Mouse (Mus musculus) limb, embryonic 11.5 days (tissue): ENCODE data around the gene Iqschfp. TPM values are rescaled to one million over a fixed set of nuclear protein-coding genes. Genes with fewer than 3 reads are reported as not detected.

ENCODE experiments used
- ATAC-seq: fragments of 200-750 bp; cut with Nextera tagmentation; 2 replicates; pipeline ENCODE4 v1.8.0; 2017; ENCODE audit warnings: low read depth; ENCODE audit not compliant: insufficient number of reproducible peaks, low FRiP score, low TSS enrichment
- DNase-seq: peaks from one replicate; pipeline ENCODE4 v3.0.0-alpha.2; 2015; ENCODE audit warnings: low spot score
- H3K27ac ChIP-seq: fragments of 300-500 bp; sonication (generic); replicated peaks from 2 replicates; pipeline ENCODE4 v1.5.1; 2014; ENCODE audit warnings: low read depth, mild to moderate bottlenecking, low read length
- H3K27me3 ChIP-seq: fragments of 300-500 bp; sonication (generic); 2 replicates; pipeline ENCODE4 v1.6.1; 2014; ENCODE audit warnings: mild to moderate bottlenecking, low read length, mixed read lengths; ENCODE audit not compliant: control insufficient read depth, insufficient read depth
- H3K36me3 ChIP-seq: fragments of 300-500 bp; sonication (generic); 2 replicates; pipeline ENCODE4 v1.6.1; 2014; ENCODE audit warnings: mild to moderate bottlenecking, low read length, moderate library complexity, mixed read lengths; ENCODE audit not compliant: control insufficient read depth, insufficient read depth
- H3K4me1 ChIP-seq: fragments of 300-500 bp; sonication (generic); 2 replicates; pipeline ENCODE4 v1.6.1; 2014; ENCODE audit warnings: low read length, mixed read lengths; ENCODE audit not compliant: control insufficient read depth, insufficient read depth
- H3K4me2 ChIP-seq: fragments of 300-500 bp; sonication (generic); 2 replicates; pipeline ENCODE4 v1.6.1; 2014; ENCODE audit warnings: low read depth, mild to moderate bottlenecking, moderate library complexity; ENCODE audit not compliant: severe bottlenecking
- H3K4me3 ChIP-seq: fragments of 300-500 bp; sonication (generic); 2 replicates; pipeline ENCODE4 v1.5.1; 2014; ENCODE audit warnings: low read depth, low read length
- H3K9ac ChIP-seq: fragments of 300-500 bp; sonication (generic); 2 replicates; pipeline ENCODE4 v1.6.1; 2014; ENCODE audit warnings: mild to moderate bottlenecking, low read length
- H3K9me3 ChIP-seq: fragments of 300-500 bp; sonication (generic); 2 replicates; pipeline ENCODE4 v1.6.1; 2016; ENCODE audit warnings: low read length; ENCODE audit not compliant: control insufficient read depth
- WGBS: fragments of 180-500 bp; shearing (Covaris S2); extraction: QIAGEN DNeasy Blood & Tissue Kit; methylation state at CpG from one replicate; pipeline ENCODE4 v1.1.7; 2014; 5-methylcytosine and 5-hydroxymethylcytosine counted together
- polyA plus RNA-seq: library from polyadenylated mRNA; unstranded; fragments of >200 nt; fragmentation: Nextera tagmentation; extraction: Ambion mirVana; gene quantifications from 2 replicates; pipeline ENCODE4 v1.2.1, GENCODE M21; 2014

Iqschfp gene
- polyA plus RNA-seq, 1 experiment from 2014 or later = 0.56 TPM

DNA sequence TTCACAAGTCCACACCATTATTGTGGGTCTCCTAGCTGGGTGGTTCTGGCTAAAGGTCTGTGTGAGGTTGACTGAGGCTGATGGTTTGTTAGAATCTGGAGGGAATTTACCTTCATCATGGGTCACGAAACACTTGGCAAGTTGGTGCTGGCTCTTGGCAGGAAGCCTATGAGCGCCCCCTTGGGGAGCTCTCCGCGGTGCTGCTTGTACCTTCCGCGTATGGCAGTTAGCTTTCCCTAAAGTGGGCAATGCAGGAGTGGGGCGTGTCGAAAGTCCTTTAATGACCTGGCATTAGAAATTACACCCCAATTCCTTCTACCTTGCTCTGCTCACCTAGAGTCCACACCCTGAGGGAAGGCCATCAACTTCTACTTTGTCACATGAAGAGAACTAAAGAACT lies 295.4 kb downstream of the Iqschfp start:
- H3K27me3 ChIP-seq = no peaks in the 10 kb centered on the region
- H3K27ac ChIP-seq = no peak overlapping the region
- no peak for ATAC-seq
- no peaks in the 10 kb centered on the region for H3K4me1 ChIP-seq
- peak; percentile 42 for DNase-seq
- WGBS = 65% methylated on average over 8 of the region's 8 CpGs
- no peaks in the 10 kb centered on the region for H3K9me3 ChIP-seq
- H3K4me3 ChIP-seq = no peak overlapping the region
- H3K36me3 ChIP-seq = no peaks in the 10 kb centered on the region
- H3K4me2 ChIP-seq = no peak overlapping the region
- H3K9ac ChIP-seq = no peak overlapping the region

DNA sequence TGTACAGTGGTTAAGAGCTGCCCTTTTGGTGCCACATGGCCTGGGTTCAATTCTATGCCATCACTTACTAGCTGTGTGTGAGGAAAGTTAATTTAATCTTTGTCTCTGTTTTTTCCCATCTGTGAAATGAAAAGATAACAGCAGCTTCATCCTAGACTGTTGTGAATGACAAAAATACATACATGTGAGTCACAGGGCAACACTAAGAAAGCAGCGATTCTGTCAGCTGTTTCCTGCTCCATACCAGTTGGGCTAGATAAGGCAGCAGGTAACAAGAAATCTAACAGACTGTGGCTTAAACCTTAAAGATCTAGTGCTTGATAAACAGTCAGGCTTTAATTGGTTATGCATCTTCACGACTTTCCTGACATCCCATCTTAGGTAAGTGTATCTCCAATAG lies 297.1 kb downstream of the Iqschfp start:
- DNase-seq (no peak), ATAC-seq (no peak)
- Histone ChIP-seq H3K27me3 (no peaks in the 10 kb centered on the region), H3K9ac (no peak overlapping the region), H3K4me2 (no peak overlapping the region), H3K4me1 (no peaks in the 10 kb centered on the region), H3K4me3 (no peak overlapping the region), H3K9me3 (no peaks in the 10 kb centered on the region), H3K27ac (no peak overlapping the region), H3K36me3 (no peaks in the 10 kb centered on the region)
- WGBS = 74% methylated on average over 2 of the region's 2 CpGs

DNA sequence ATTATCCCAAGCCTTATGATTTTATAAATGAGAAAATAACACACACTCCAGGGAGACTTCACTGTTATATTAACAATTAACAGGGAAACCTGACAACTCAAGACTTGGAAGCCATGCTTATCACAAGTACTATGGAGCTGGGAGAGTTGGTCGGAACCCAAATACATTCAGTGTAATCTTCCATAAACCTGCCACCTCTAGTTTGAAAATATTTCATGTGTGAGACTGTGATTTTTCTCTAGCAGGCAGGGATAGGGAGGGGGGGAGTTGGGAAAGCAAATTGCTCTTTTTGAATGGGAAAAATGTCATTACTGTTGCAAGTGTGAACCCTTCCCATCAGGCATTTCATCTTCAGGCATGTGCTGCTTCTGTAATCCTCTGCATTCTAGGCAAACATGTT lies 304.9 kb downstream of the Iqschfp start:
- no peak overlapping the region for H3K4me2 ChIP-seq
- H3K4me1 ChIP-seq = no peaks in the 10 kb centered on the region
- H3K27me3 ChIP-seq = no peaks in the 10 kb centered on the region
- no peaks in the 10 kb centered on the region for H3K9me3 ChIP-seq
- no peak overlapping the region for H3K4me3 ChIP-seq
- H3K36me3 ChIP-seq = no peaks in the 10 kb centered on the region
- DNase-seq = no peak
- H3K27ac ChIP-seq = no peak overlapping the region
- no peak for ATAC-seq
- no peak overlapping the region for H3K9ac ChIP-seq
- WGBS = 86% methylated on average over 1 of the region's 1 CpGs

DNA sequence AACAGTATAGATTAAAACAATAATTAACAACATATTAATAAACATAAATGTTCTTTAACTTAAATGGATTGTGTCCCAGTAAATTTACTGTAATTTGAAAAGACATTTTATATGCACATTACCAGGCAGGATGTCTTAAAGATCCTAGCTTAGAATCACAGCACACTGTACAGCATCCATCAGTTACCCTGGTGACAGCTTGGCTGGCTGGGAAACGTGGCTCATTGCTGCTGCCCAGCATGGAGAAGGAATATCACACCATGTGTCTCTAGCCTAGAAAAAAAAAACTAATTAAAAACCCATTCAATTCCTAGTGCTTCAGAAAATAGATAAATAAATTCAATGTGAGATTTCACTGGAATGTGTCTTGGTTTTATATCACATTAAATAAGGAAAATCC lies 309.2 kb downstream of the Iqschfp start:
- WGBS = 61% methylated on average over 1 of the region's 1 CpGs
- Histone ChIP-seq H3K4me1 (no peaks in the 10 kb centered on the region), H3K27me3 (no peaks in the 10 kb centered on the region)

DNA sequence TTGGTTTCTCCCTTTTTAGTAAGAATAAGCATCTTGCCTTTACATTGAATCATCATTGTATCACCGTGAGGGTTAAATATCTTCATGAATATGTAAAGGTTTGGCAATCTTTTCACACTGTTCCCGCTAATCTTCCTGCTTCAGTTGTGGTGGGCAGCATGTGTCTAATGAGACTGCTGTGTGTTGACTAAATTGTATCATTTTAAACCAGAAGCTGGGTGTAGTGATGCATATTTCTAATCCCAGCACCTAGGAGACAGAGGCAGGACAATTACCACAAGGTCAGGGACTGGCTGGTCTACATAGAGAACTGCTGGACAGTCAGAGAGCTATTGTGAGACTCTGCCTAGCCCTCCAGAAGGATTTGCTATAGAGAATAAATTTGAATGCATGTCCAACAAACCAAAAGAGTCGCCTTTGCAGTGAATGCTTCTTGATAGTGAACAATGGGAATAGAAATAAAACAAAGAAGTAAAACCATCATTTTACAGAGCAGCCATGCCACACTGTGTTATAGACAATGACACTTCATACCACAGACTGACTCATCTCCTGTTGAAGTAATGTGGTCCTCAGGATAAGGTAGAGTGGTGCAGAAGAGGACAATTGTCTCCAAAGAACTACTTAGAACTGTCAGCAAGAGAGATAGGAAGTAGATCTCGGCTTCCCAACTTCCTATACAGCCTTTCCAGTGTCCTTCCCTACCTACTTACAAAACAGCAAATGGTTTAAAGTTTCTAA lies 310.3 kb downstream of the Iqschfp start:
- Histone ChIP-seq H3K36me3 (no peaks in the 10 kb centered on the region), H3K9ac (no peak overlapping the region), H3K4me1 (no peaks in the 10 kb centered on the region), H3K9me3 (no peaks in the 10 kb centered on the region), H3K4me2 (no peak overlapping the region), H3K27me3 (no peaks in the 10 kb centered on the region), H3K4me3 (no peak overlapping the region), H3K27ac (no peak overlapping the region)
- 85% methylated on average over 4 of the region's 4 CpGs for WGBS
- no peak for ATAC-seq
- DNase-seq = no peak

More for the DNA sequence above, 309.2 kb downstream of the Iqschfp start:
- H3K27ac ChIP-seq = no peak overlapping the region
- no peaks in the 10 kb centered on the region for H3K9me3 ChIP-seq
- no peak overlapping the region for H3K9ac ChIP-seq
- no peak overlapping the region for H3K4me2 ChIP-seq
- DNase-seq (no peak), ATAC-seq (no peak)
- no peaks in the 10 kb centered on the region for H3K36me3 ChIP-seq
- H3K4me3 ChIP-seq = no peak overlapping the region

GRCm38 (mm10) chr3:68203934-68204467 lies 312.0 kb downstream of the Iqschfp start:
- Histone ChIP-seq H3K27ac (no peak overlapping the region), H3K4me1 (0 out of 2 replicates have a peak, but pooled peaks cover 3% of the 10 kb centered on the region), H3K36me3 (no peaks in the 10 kb centered on the region), H3K4me3 (no peak overlapping the region), H3K27me3 (no peaks in the 10 kb centered on the region), H3K9ac (no peak overlapping the region), H3K9me3 (no peaks in the 10 kb centered on the region), H3K4me2 (no peak overlapping the region)
- ATAC-seq = no peak
- DNase-seq = no peak
- WGBS = 76% methylated on average over 4 of the region's 4 CpGs

DNA sequence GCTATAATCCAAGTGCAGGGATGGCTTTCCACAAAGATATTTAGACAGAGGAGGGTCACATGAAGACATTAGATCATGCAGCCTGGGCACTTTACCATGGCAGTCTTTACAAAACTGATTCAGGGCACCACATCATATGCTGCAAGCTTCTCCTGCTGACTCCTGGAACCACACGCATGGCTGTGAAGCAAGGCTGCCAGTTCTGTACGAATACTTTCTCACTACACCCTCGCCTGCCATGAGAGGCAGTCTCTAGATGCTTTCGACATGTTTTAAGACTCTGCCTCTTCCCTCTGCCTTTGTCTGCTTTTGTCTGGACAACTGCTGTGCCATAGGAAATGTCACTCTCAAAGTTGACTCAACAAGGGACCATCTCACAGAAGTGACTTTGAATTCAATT lies 318.4 kb downstream of the Iqschfp start:
- ATAC-seq (no peak), DNase-seq (no peak)
- Histone ChIP-seq H3K4me1 (0 out of 2 replicates have a peak, but pooled peaks cover 3% of the 10 kb centered on the region), H3K27ac (no peak overlapping the region), H3K4me2 (no peak overlapping the region), H3K36me3 (no peaks in the 10 kb centered on the region), H3K27me3 (no peaks in the 10 kb centered on the region), H3K9me3 (no peaks in the 10 kb centered on the region), H3K4me3 (no peak overlapping the region), H3K9ac (no peak overlapping the region)
- WGBS = 85% methylated on average over 4 of the region's 4 CpGs

- no peak for ATAC-seq
- DNase-seq = no peak
- no peak overlapping the region for H3K9ac ChIP-seq
- no peaks in the 10 kb centered on the region for H3K27me3 ChIP-seq
- H3K36me3 ChIP-seq = no peaks in the 10 kb centered on the region
- H3K4me2 ChIP-seq = no peak overlapping the region
- no peak overlapping the region for H3K4me3 ChIP-seq
- H3K4me1 ChIP-seq = no peaks in the 10 kb centered on the region
- H3K27ac ChIP-seq = no peak overlapping the region
- H3K9me3 ChIP-seq = no peaks in the 10 kb centered on the region
- 93% methylated on average over 3 of the region's 3 CpGs for WGBS
Measured at GRCm38 (mm10) chr3:68221452-68221851, 329.4 kb downstream of the Iqschfp start.
